Mouse (Mus musculus): ENCODE results near the gene Anapc5.

Anapc5 gene

DNA sequence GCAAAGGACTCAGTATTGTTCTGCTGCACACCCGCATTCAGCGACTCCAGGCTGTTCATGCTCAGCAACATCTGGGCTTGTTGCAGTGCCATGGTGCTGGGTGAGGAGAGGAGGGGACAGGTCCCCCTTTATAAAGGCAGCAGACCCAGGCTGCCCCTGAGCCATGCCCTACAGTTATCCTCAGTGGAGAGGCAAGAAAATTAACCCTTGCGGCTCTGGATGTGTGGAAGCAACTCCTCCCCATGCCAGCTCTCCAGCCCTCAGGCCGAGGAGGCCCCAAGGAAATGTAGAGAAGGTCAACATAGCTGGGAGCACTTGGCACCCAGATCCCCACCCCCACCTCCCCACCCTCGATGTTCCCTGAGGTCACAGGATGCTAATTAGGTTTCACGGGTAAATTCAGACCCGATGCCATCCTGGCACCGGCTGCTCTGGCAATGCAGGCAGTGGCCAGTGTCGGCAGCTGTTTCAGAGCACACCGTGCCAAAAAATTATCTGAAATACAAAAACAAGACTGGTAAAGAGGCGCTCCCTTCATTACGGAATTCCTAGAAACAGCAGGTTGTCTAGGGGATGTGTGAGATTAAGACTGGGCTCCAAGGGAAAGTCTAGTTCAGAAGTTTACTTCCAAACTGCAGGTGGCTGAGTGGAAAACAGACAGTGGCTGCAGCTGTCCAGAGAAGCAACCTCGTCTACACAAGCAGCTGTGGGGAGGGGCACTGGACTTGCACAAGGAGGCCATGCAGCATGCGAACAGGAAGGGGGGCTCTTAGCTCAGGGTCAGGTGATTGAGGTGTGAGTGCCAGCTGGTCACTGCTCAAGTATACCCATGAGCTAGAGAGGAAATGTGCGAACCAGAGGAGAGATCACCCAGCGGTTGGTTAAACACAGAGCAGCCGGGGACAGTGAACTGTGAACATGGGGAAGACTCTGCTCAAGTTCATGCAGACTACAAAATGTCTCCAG, 21.5 kb downstream of the Anapc5 start:
- DNase-seq (ENCODE audit: low read depth): no peak

GRCm38 (mm10) chr5:122798557-122799378, 22.4 kb downstream of the Anapc5 start:
- DNase-seq (ENCODE audit: low read depth): no peak

DNA sequence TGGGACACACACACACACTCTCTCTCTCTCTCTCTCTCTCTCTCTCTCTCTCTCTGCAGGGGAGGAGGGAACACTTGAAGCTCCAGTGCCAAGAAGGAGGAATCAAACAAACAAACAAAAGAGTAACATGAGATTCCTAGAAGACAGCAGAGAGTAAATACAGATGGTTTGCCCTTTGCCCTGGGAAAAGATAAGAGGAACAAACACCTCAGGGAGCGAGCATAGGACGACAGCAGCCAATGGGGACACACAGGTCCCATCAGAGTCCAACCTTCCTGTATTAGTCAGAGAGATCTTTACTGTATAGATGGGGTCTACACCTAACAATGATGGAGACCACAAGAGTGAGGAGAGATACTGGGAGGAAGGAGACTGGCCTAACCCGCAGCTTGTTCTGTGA, 23.3 kb downstream of the Anapc5 start:
- no peak for DNase-seq (ENCODE audit: low read depth)

- no peak for DNase-seq (ENCODE audit: low read depth)
These were observed 32.4 kb downstream of the Anapc5 start for GRCm38 (mm10) chr5:122788696-122789095.

GRCm38 (mm10) chr5:122786035-122786819, 34.9 kb downstream of the Anapc5 start:
- no peak for DNase-seq (ENCODE audit: low read depth)

DNA sequence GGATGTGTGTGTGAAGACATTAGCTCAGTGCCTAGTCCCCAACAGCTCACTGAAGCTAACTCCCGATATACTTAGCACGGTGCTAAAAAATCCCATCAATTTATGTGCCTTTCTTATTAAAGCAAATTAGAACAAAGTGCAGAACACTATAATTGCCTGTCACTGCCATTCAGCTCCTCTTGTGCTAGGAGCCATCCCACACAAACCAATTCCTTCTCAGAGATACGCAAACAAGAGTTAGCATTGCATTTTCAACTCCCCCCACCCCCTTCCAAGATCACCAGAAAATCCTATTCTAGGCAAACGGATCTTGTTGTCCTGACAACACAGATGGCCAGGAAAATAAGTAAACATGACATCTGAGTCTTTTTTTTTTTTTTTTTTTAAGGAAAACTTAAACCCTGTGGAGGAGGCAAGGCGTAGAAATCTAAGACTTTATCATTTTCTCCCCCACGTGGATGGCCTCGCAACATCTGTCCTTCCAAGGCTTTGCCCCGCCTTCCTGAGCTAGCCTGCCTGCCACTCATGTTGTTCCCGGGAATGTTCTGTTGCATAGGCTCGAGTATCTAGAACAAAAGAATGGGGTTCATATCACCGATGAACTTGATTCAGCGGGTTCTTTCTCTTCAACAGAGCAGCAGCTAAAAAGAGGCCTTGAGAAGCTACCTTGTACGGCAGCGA, 37.3 kb downstream of the Anapc5 start:
- no peak for DNase-seq (ENCODE audit: low read depth)

GRCm38 (mm10) chr5:122782066-122782465, 39.1 kb downstream of the Anapc5 start:
- no peak for DNase-seq (ENCODE audit: low read depth)

DNA sequence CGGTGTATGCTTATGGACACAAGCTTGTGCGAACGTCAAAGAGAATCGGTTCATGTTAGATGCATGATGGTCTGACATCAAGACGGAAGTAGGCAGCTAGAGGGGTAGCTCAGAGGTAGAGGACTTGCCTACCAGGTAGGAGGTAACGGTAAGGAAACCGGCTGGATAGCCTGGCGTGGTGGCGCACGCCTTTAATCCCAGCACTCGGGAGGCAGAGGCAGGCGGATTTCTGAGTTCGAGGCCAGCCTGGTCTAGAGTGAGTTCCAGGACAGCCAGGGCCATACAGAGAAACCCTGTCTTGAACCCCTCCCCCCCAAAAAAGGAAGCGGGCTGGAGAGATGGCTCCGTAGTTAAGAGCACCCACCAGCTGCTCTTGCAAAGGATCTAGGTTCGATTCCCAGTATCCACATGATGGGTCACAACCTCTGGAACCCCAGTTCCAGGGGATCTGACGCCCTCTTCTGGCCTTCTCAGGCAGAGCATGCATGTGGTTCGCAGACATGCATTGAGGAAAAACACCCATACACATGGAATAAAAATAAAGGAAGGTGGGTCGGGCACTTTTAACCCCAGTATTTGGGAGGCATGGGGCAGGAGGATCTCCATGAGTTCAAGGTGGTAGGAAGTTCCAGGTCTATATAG, 40.2 kb downstream of the Anapc5 start:
- DNase-seq (ENCODE audit: low read depth): no peak

- DNase-seq (ENCODE audit: low read depth): peak; percentile 93
These were observed 41.8 kb downstream of the Anapc5 start, which contains the start of gene Camkk2 for GRCm38 (mm10) chr5:122779277-122779834. Gene Camkk2, minus strand, starts transcription at chr5:122779409.

DNA sequence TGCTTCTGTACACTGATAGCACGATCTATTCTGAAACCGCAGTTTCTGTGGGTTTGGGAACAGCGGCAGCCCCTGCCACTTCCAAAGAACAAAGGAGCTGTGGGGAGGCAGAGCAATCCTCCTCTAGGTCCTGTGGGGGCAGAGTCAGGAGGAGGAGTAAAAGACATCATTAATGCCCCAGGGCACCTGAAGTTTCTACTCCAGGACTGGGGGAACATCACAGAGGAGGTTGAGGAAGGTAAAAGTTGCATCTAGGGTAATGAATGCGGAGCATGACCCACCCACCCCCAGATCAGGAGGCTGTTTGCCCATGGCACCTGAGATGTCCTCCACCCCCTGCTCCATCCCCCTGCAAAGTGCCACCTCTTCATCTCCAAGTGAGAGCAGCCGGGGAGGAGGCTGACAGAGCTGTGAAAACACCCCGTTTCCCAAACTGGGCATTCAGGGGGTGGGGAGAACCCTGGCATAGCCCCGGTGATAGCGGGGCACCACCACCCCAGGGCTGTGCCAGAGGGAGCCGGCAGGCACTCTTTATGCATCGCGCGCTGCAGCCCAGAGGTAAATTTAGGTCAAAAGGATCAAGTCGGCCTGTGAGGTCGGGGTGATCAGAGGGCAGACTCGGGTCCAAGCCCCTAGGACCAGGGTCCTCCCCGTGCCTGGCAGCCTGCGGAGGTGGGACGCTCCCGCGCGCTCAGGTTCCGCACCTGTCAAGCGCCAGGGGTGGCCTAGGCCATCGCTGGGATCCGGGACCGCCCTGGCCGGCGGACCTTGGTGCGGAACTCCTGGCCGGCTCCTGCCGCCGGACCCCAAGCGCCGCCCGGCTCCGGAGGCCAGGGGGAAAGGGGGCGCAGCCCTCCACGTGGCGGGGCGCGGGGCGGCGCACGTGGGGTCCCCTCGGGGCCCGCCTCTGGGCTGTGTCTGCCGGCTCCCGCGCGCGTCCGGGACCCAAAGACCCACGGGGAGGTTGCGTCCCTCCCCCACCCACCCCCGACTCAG, 42.6 kb downstream of the Anapc5 start:
- DNase-seq (ENCODE audit: low read depth): peak; percentile 32

DNA sequence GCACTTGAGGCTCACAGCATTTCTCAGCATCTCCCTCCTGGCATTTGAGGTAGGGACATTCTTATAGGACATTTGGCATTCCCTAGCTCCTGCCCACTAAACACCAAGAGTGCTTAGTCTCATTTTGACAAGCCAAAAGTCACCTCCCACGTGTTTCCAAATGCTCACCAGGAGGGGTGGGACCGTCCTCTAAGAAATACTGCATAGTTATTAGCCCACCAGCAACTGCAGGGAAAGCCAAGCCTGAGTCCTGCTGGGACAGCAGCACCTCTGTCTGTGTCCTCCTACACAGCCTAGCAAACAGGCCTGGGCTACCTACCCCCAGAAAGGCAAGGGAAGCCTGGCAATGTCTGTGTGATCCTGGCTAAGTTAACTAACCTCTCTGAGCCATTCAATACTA, 43.8 kb downstream of the Anapc5 start:
- DNase-seq (ENCODE audit: low read depth): no peak

GRCm38 (mm10) chr5:122775646-122776286, 45.4 kb downstream of the Anapc5 start:
- DNase-seq (ENCODE audit: low read depth): no peak

DNA sequence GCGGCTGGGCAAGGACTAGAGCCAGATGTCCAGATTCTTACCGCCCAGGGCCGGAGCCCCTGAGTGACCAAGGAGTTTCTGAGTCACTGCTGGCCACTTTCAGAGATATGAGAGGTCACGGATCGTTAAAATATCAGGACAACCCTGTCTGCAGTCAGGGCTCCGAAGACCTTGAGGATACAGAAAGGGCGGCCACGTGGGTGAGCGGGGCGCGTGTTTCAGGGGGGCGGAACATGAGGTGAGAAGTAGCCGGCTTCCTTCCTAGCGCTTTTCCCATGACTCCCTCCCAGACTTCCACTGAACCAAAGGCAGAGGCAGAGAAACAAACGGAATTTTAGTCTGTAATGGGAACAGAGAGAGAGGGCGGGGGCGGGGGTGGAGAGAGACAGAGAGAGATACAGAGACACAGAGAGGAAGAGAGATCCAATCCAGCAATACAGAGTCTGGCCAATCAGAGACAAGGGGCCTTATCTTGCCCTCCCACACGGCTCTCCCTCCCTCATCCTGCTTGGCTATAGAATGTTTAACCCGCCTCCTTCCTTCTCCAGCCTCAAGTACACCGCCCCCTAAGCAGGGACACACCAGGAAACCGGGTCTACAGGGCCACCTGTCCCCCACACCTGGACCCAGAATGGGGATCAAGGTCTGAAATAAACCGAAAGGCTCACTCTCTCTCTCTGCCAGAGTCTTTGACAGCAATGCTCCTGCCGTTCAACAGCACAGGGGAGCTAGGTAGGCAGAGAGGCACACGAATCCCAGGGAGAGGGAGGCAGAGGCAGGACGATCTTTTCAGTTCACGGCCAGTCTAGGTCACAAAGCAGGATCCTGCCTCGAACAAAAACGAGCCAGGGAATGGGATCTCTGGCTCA, 46.2 kb downstream of the Anapc5 start:
- DNase-seq (ENCODE audit: low read depth): peak; percentile 81

DNA sequence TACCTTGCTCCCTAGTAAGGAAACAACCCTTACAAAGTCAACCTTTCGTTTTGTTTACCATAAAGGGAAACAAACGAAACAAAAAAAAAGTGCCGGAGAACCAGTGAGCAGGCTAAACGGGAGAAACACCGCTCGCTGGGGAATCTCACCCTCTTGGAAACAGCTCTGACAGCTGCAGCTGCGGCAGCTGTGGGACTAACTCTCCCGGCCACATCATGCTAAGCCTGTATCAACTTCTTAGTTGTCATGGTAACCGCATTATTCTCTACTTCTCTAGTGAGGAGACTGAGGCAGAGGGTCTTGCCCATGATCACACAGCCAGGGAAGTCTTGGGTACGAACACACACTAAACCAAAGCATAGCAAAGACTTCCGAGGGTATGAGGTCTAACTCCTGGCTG, 47.4 kb downstream of the Anapc5 start:
- DNase-seq (ENCODE audit: low read depth): no peak

- DNase-seq (ENCODE audit: low read depth): no peak
These were observed 49.7 kb downstream of the Anapc5 start for GRCm38 (mm10) chr5:122771428-122771827.

DNA sequence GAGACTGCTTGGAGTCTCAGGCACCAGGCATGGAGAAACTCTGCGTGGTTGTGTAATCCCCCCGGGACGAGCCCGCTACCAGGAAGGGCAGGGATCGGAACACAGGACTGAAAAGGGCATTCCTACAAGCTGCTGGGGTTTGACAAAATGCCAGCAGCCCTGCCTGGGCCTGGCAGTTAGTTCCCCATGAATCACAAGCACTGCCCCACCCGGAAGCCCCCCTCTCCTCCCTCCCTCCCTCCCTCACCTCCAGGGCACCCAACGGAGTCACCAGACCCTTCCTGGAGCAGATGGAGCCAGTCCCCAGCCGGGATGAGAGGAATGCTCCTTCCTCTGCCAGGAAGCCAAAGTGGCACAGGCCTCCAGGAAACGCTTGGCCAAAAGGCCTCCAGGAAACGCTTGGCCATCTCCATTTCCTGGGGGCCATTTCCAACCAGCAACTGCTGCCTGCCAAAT, 50.3 kb downstream of the Anapc5 start:
- DNase-seq (ENCODE audit: low read depth): peak; percentile 95

GRCm38 (mm10) chr5:122770304-122770703, 50.8 kb downstream of the Anapc5 start:
- DNase-seq (ENCODE audit: low read depth): peak; percentile 79

GRCm38 (mm10) chr5:122769101-122769568, 52.0 kb downstream of the Anapc5 start:
- peak; percentile 76 for DNase-seq (ENCODE audit: low read depth)
